Mouse (Mus musculus) inflammation-experienced regulatory T-cells, adult 16 weeks (primary cell): Measurements from ENCODE around the gene Mrps9. TPM values are rescaled to one million over a fixed set of nuclear protein-coding genes. Genes with fewer than 3 reads are reported as not detected.

Experiments
- polyA plus RNA-seq: library from polyadenylated mRNA; unstranded; fragments of 100-300 nt; shearing (Covaris generic); gene quantifications from one replicate; pipeline ENCODE4 v1.2.1, GENCODE M21; 2017

The Mrps9 gene
- polyA plus RNA-seq, result 58.0 TPM

DNA sequence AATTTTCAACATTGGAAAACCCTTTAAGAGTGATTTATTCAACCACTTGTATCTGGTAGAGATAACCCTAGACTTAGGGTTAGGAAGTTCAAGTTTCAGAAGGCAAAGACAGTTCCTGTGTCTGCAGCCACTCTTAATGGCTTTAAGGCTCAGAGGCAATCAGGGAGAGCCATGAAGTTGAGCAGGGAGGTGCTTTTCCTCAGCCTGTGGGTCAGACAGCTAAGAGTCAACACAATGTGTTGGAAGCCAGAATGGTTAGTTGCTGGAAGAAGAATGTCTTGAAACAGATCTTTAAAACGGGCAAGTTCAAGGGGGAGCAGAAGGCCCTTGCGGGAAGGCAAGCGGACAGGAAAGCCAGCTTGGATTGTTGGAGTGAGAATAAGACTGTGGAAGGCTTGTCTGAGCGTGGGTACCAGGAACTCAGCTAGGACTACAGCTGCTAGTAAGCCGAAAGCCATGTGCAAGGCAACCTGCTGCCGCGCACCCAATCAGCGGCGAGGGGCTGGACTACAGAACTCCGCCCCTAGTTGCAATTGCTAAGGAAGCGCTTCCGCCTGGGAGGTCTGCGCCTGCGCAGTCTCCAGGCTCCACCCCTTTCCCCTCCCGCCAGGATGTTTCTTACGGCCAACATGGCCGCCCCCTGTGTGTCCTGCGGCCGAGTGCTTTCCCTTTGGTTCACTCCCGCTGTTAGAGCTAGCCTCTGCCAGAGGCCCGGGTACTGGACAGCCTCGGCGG lies at the start of gene Mrps9:
Mrps9 (plus strand) TSS at position 571 of the 735 bp plus-strand sequence.

DNA sequence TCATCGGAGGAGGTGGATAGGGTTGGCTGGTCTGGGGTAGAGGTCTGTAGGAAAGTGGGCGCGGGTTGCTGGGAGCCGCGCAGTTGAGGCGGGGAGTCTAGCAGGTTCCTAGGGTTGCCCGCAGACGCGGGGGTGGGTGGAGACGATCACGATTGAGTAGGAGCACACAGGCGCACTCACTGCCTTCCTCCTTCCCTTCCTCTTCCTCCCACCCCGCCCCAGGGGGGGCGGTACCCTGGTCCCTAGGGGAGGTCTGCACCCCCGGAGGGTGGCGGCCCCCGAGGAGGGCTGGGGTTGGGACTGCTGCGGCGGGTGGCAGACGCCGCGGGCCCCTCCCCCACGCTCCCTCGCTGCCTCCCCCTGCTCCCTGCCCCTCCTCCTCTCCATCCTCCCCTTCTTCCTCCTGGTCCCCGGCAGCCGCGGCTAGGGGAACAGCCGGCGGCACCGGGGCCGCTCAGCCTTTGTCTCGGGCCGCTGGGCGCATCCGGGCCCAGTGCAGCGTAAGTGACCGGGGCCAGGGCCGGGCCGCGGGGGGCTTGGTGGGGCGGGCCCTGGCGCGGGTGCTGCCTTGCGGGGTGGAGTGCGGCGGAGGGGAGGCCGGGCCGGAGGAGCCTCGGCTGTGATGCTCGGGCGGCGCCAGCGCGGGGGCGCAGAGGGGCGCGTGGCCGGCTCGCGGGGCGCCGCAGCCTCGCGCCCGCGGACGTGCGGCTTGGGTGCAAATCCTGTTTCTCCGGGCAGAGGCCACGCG lies 101.9 kb downstream of the Mrps9 start, which contains the start of gene Gpr45:
Gpr45 (plus strand) TSS at position 139 of the 748 bp plus-strand sequence.

Other genes starting within 250 kb of the Mrps9 start
- gene Pou3f3, start 155.5 kb upstream of the Mrps9 start, polyA plus RNA-seq, result not detected
- 2.7 TPM for gene Gpr45, start 101.6 kb downstream of the Mrps9 start, polyA plus RNA-seq
- 10.8 TPM for gene Tgfbrap1, start 247.4 kb downstream of the Mrps9 start, polyA plus RNA-seq
- gene AI597479, start 247.5 kb downstream of the Mrps9 start, polyA plus RNA-seq, result 28.6 TPM